In the genomic region with DNA sequence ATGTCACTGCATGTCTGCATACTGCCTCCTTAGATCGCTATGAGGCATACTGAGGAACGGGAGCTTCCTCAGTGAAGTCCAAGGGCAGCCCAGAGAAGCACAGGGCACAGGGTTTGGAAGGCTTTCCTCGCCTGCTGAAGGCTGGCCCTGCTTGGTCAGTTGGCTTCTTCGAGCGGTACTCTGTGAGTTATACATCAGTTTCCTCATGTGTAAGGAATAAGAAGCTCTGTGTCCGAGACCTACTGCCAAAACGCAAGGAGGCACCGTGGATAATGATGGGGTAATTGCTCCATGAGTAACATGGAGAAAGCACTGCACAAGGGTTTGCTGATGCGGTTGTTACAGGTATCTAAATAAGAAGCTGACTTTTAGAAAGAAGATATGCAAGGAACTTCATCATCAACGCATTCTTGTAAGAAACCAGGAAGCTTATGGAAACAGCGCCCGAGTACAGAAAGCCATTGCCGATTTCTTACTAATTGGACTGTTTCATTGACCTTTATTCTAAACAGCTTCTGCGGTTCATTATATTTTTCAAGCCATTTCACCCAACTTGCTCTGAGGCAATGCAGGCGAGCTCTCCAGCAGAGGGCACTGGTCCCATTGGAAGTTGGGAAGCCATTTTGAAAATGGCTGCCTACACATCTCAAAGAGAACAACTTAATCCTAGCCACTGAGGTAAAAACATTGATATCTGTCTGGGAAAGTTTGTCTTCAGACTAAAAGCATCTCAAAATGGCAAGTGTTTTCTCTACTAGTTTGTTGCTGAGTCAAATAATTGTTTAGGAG, we compare ENCODE assay signal across 11 mouse cellular contexts.
DNase-seq lines count a peak whose midpoint lies in the region; ATAC-seq and TF ChIP-seq lines count a peak whose summit lies in the region.
"Had no signal": no experiment of that assay in that cellular context is flagged by ENCODE, and none has a peak within 500 bp of the region (broad histone marks: within the 10 kb centered on the region; RNA-seq: fewer than 3 reads in every experiment).

No protein-coding gene starts in this region.

- H3K4me1 ChIP-seq in hindbrain, embryonic 10.5 days (replicated peaks): peaks cover 26% of the 10 kb centered on the region
- H3K4me1 ChIP-seq in hindbrain, embryonic 11.5 days (replicated peaks; ENCODE audit: control insufficient read depth, insufficient read depth, low read length): 0 out of 2 replicates have a peak, but pooled peaks cover 2% of the 10 kb centered on the region
- peaks cover 29% of the 10 kb centered on the region for H3K4me1 ChIP-seq in midbrain, embryonic 10.5 days
- H3K4me1 ChIP-seq in midbrain, embryonic 16.5 days (ENCODE audit: control insufficient read depth, insufficient read depth, low read length): peaks cover 8% of the 10 kb centered on the region
- no peaks in the 10 kb centered on the region for H3K4me1 ChIP-seq in small intestine, adult 2 months (ENCODE audit: control insufficient read depth, insufficient read depth, insufficient read length, low read length)
- H3K4me1 ChIP-seq: liver, embryonic 15.5 days had no signal

- TF ChIP-seq POLR2A in brain, embryonic 14.5 days (IDR thresholded peaks at IDR 0.05; ENCODE audit: borderline replicate concordance, extremely low read depth, insufficient read depth, insufficient read length, poor library complexity, severe bottlenecking): no peak
- no peak for TF ChIP-seq POLR2A in small intestine, adult 2 months (IDR thresholded peaks at IDR 0.05; ENCODE audit: low read depth, low read length)

- peaks cover 52% of the 10 kb centered on the region for H3K27me3 ChIP-seq in hindbrain, embryonic 10.5 days (ENCODE audit: insufficient read depth, poor library complexity, severe bottlenecking)
- H3K27me3 ChIP-seq in hindbrain, embryonic 11.5 days (ENCODE audit: control insufficient read depth, insufficient read depth, low read length): no peaks in the 10 kb centered on the region
- H3K27me3 ChIP-seq in midbrain, embryonic 10.5 days (ENCODE audit: low read depth, poor library complexity, severe bottlenecking): peaks cover 53% of the 10 kb centered on the region
- H3K27me3 ChIP-seq in midbrain, embryonic 16.5 days (ENCODE audit: control insufficient read depth, insufficient read depth, low read depth, low read length): no peaks in the 10 kb centered on the region; the same call in none of the 2 replicates
- H3K27me3 ChIP-seq in small intestine, adult 2 months (ENCODE audit: control insufficient read depth, insufficient read depth, low read length): no peaks in the 10 kb centered on the region

- peak; percentile 49; the same call in 1 of the 2 replicates for TF ChIP-seq CTCF in brain, embryonic 14.5 days (IDR thresholded peaks at IDR 0.05; ENCODE audit: borderline replicate concordance, extremely low read depth, insufficient read depth, insufficient read length)
- peak; percentile 13; the same call in 1 of the 2 replicates for TF ChIP-seq CTCF in small intestine, adult 2 months (IDR thresholded peaks at IDR 0.05; ENCODE audit: extremely low read depth, insufficient read length, insufficient replicate concordance, low read depth, low read length)

- H3K36me3 ChIP-seq in hindbrain, embryonic 10.5 days: no peaks in the 10 kb centered on the region
- no peaks in the 10 kb centered on the region for H3K36me3 ChIP-seq in hindbrain, embryonic 11.5 days (ENCODE audit: control insufficient read depth, insufficient read depth, low read length)
- H3K36me3 ChIP-seq in midbrain, embryonic 10.5 days: no peaks in the 10 kb centered on the region
- H3K36me3 ChIP-seq in midbrain, embryonic 16.5 days (ENCODE audit: control insufficient read depth, insufficient read depth, low read length): no peaks in the 10 kb centered on the region
- no peaks in the 10 kb centered on the region for H3K36me3 ChIP-seq in small intestine, adult 2 months (ENCODE audit: control insufficient read depth, insufficient read depth, low read length)
- H3K36me3 ChIP-seq: heart, embryonic 12.5 days; liver, embryonic 15.5 days had no signal

- H3K4me2 ChIP-seq in hindbrain, embryonic 11.5 days (replicated peaks; ENCODE audit: low read depth, low read length): no peak overlapping the region
- H3K4me2 ChIP-seq in midbrain, embryonic 16.5 days (ENCODE audit: low read length): no peak overlapping the region
- H3K4me2 ChIP-seq: heart, embryonic 12.5 days; liver, embryonic 15.5 days had no signal

- H3K9ac ChIP-seq in hindbrain, embryonic 11.5 days (ENCODE audit: low read depth, low read length): no peak overlapping the region
- no peak overlapping the region for H3K9ac ChIP-seq in midbrain, embryonic 16.5 days (ENCODE audit: low read depth, low read length)
- H3K9ac ChIP-seq: heart, embryonic 12.5 days; liver, embryonic 15.5 days had no signal

- WGBS in hindbrain, embryonic 10.5 days: 89% methylated on average over 15 of the region's 15 CpGs
- WGBS in hindbrain, embryonic 11.5 days: 88% methylated on average over 15 of the region's 15 CpGs
- 89% methylated on average over 15 of the region's 15 CpGs for WGBS in midbrain, embryonic 10.5 days
- 85% methylated on average over 15 of the region's 15 CpGs for WGBS in midbrain, embryonic 16.5 days
- WGBS in small intestine, adult 2 months: 92% methylated on average over 15 of the region's 15 CpGs

- no peak overlapping the region for H3K4me3 ChIP-seq in hindbrain, embryonic 10.5 days
- no peak overlapping the region for H3K4me3 ChIP-seq in hindbrain, embryonic 11.5 days (ENCODE audit: low read depth, low read length)
- no peak overlapping the region for H3K4me3 ChIP-seq in midbrain, embryonic 10.5 days
- H3K4me3 ChIP-seq in midbrain, embryonic 16.5 days (ENCODE audit: low read depth, low read length): no peak overlapping the region
- H3K4me3 ChIP-seq in small intestine, adult 2 months (ENCODE audit: low read depth, low read length): no peak overlapping the region
- H3K4me3 ChIP-seq: heart, embryonic 12.5 days; liver, embryonic 15.5 days had no signal

- no peak for DNase-seq in hindbrain, embryonic 10.5 days (ENCODE audit: low spot score)
- DNase-seq in hindbrain, embryonic 11.5 days (ENCODE audit: low spot score): no peak
- DNase-seq in midbrain, embryonic 10.5 days (ENCODE audit: low spot score): peak; percentile 31
- peak; percentile 42 for DNase-seq in brain, embryonic 14.5 days (ENCODE audit: low read depth)
- DNase-seq in yolk sac, embryonic 10.5 days (ENCODE audit: low spot score): no peak
- no peak for DNase-seq in layer of hippocampus, postnatal 36 days

- H3K27ac ChIP-seq in hindbrain, embryonic 10.5 days: peak overlapping the region; percentile 73; the same call in 1 of the 2 replicates
- no peak overlapping the region for H3K27ac ChIP-seq in hindbrain, embryonic 11.5 days (ENCODE audit: low read depth, low read length)
- peak overlapping the region; percentile 82 for H3K27ac ChIP-seq in midbrain, embryonic 10.5 days (replicated peaks)
- no peak overlapping the region for H3K27ac ChIP-seq in midbrain, embryonic 16.5 days (ENCODE audit: low read length)
- H3K27ac ChIP-seq in small intestine, adult 2 months (ENCODE audit: insufficient read depth, low read depth, low read length): no peak overlapping the region
- H3K27ac ChIP-seq: liver, embryonic 15.5 days had no signal

- H3K9me3 ChIP-seq in hindbrain, embryonic 10.5 days: no peaks in the 10 kb centered on the region
- no peaks in the 10 kb centered on the region for H3K9me3 ChIP-seq in hindbrain, embryonic 11.5 days (ENCODE audit: control insufficient read depth, low read length)
- no peaks in the 10 kb centered on the region for H3K9me3 ChIP-seq in midbrain, embryonic 10.5 days (replicated peaks)
- no peaks in the 10 kb centered on the region for H3K9me3 ChIP-seq in midbrain, embryonic 16.5 days (replicated peaks; ENCODE audit: control insufficient read depth, low read length, poor library complexity, severe bottlenecking)
- H3K9me3 ChIP-seq: heart, embryonic 12.5 days; liver, embryonic 15.5 days had no signal

- no peak for ATAC-seq in hindbrain, embryonic 11.5 days (ENCODE audit: low FRiP score)
- ATAC-seq in midbrain, embryonic 16.5 days: no peak
- ATAC-seq: CD4-positive, CD25-positive, alpha-beta regulatory T cell, adult 4 months had no signal

Comparison
In these comparisons a context has a peak if more than half of its experiments do, and no peak if none do; other contexts are left out.
1. H3K27ac ChIP-seq: peak in hindbrain, embryonic 10.5 days (single experiment) and midbrain, embryonic 10.5 days (single experiment); none in hindbrain, embryonic 11.5 days (single experiment), midbrain, embryonic 16.5 days (single experiment) and small intestine, adult 2 months (single experiment).
2. DNase-seq: peak in midbrain, embryonic 10.5 days (single experiment) and brain, embryonic 14.5 days (single experiment); none in hindbrain, embryonic 10.5 days (single experiment), hindbrain, embryonic 11.5 days (single experiment), yolk sac, embryonic 10.5 days (single experiment) and layer of hippocampus, postnatal 36 days (0 of 2).